Mouse (Mus musculus): ENCODE data around the gene Kalrn. TPM values are rescaled to one million over a fixed set of nuclear protein-coding genes. Genes with fewer than 3 reads are reported as not detected.

The Kalrn gene
- total RNA-seq, 2 experiments from 2014 or later, result 22.6 to 24.6 TPM

GRCm38 (mm10) chr16:34560411-34560810 is 12.9 kb downstream of the Kalrn start:
- DNase-seq (ENCODE audit: low spot score in 2 of 2), result no peak

- DNase-seq (ENCODE audit: low spot score in 2 of 2), result no peak
These were observed 15.4 kb downstream of the Kalrn start for GRCm38 (mm10) chr16:34557891-34558290.

GRCm38 (mm10) chr16:34552731-34553130 is 20.6 kb downstream of the Kalrn start:
- DNase-seq (ENCODE audit: low spot score in 2 of 2), result no peak

GRCm38 (mm10) chr16:34549470-34549999 is 23.8 kb downstream of the Kalrn start:
- DNase-seq (ENCODE audit: low spot score in 2 of 2), result no peak

DNA sequence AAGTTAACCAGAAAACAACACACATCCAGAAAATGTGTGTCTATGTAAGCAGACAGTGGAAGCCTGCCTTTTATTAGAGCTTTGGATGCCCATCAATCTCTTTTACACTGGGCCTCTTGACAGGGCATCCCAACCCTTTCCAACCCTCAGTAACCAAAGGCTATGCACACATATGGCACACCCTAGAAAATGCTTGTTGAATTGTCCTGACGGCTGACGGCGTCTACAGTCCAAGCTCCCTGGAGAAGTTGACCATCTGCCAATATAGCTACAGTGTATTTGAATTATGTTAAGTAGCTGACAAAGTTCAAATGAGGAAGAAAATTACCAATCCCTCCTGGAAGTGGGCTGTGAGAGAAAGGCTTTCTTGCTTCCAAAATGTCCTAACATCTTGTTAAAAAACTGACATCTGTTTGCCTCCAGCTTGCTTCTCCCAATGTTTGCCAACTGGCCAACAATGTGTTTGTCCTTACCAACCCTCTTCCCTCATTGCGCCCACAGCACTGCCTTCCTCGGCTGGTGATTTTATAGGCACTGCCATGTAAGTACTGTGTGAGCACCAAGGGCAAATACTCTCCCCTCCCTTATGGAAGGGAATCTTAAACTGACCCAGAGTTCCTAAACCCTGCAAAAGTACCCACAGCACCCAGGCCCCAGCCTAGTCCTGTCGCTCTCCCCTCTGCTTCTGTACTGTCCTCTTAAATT is 26.4 kb downstream of the Kalrn start:
- DNase-seq (ENCODE audit: low spot score in 2 of 2), result no peak

GRCm38 (mm10) chr16:34543754-34544153 is 29.6 kb downstream of the Kalrn start:
- no peak for DNase-seq (ENCODE audit: low spot score in 2 of 2)

DNA sequence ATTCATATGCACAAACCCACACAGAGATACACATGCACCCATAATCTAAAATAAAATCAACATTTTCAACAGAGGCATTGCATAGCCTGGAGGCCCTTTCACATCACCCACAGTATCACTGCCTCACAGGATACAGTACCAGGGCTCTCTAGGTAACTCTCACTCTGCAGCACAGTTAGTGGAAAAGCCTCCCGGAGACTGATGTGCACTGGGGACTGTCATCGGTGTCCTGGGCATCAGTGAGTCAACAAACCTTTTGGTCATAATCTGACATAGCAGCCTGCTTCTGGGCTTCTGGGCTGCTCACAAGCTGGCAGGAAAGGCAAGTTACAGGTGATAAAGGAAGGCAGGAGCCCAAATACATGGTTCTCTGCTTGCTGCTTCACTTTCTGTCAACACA is 31.0 kb downstream of the Kalrn start:
- DNase-seq (ENCODE audit: low spot score in 2 of 2), result no peak

GRCm38 (mm10) chr16:34538679-34539185 is 34.6 kb downstream of the Kalrn start:
- DNase-seq (ENCODE audit: low spot score in 2 of 2), result no peak

DNA sequence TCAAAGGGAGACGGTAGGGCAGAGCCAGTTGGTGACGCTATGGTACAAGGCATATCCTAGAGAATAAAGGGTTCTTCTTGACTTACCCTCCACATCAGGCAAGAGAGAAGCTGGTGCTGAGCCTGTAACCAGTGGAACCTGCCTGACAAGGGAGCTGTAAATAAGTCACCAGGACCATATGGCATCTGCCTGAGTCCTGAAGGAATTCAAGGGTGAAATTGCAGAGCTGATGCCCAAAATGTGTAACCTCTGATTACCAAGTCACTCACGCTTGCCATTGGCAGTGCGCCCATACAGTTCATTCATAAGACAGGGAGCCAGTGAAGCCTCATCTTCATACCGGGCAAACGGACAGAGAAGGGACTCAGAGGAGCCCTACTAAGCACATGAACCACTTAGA is 37.0 kb downstream of the Kalrn start:
- DNase-seq (ENCODE audit: low spot score in 2 of 2), result no peak

DNA sequence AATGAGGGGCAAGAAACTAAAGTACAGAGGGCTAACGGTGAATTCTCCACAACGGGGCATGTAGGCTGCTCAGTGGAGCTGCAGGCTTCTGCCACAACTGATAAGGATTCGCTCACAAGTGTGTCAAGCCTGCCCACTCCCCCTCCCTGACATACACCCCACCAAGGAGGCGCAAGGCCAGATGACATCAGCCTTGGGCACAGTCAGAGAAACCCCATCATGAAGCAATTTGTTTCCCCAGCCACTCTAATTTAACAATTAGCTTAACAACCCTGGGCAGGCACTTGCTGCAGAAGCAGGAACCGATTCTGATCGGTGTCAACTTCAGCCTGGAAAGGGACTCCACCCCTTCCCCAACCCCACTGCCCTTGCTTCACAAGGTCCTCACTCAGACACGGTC is 38.2 kb downstream of the Kalrn start:
- no peak for DNase-seq (ENCODE audit: low spot score in 2 of 2)

DNA sequence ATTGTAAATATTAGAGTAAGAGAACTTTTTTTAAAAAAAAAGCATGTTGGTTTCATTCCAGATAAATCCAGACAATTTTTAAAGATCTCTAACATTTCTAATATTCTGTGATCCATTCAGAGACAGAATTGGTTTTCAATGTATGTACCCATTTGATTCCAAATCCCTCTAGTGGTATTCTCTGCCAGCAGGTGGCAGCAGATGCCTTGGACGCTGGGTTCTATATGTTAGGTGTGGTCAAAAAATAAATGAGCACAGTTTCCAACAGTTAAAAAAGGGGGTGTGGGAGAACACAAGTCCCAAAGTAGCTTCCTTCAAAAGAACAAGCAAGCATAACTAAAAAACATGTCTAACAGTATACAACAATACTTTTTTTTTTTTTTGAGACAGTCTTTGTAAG is 41.8 kb downstream of the Kalrn start:
- DNase-seq (ENCODE audit: low spot score in 2 of 2), result peak in 1 of 2 experiments; percentile 33

GRCm38 (mm10) chr16:34530029-34530428 is 43.3 kb downstream of the Kalrn start:
- DNase-seq (ENCODE audit: low spot score in 2 of 2), result no peak

DNA sequence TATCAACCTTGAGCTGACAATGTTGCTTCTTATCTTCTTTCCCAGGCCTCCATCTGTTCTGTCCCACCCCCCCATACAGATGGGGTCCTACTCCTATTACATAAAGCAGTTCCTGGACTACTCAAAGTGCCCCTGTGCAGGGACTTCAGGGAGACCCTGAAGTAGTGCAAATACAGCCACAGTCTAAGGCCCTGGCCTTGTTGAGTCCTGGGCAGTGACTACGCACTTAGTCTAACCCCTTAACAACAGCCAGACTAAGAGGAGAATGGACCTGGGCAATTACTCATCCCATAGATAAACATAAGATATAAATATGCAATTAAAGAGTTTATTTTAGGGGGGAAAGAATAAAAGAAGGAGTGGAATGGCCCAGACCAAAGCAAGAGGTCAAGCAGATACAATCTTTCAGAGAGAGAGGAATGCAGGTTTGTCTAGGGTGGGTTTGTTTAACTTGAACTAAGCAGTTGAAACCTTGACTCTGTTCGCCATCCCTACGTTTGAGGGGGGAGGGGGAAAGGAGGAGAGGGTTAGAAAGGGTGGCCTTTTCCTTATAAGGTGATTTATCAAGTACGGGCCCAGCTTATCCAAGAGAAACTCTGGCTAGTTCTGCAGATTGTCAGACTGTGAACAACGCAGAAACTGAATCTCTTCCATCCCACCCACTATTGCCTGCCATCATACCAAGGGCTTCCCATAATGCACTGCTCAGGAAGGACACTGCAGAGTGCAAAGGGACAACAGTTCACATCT is 44.9 kb downstream of the Kalrn start:
- DNase-seq (ENCODE audit: low spot score in 2 of 2), result no peak

GRCm38 (mm10) chr16:34526378-34526777 is 47.0 kb downstream of the Kalrn start:
- DNase-seq (ENCODE audit: low spot score in 2 of 2), result no peak

GRCm38 (mm10) chr16:34525866-34526265 is 47.5 kb downstream of the Kalrn start:
- DNase-seq (ENCODE audit: low spot score in 2 of 2), result no peak

- DNase-seq (ENCODE audit: low spot score in 2 of 2), result no peak
These were observed 48.1 kb downstream of the Kalrn start for GRCm38 (mm10) chr16:34525205-34525604.

GRCm38 (mm10) chr16:34521061-34521460 is 52.3 kb downstream of the Kalrn start:
- no peak for DNase-seq (ENCODE audit: low spot score in 2 of 2)

GRCm38 (mm10) chr16:34516891-34517398 is 56.4 kb downstream of the Kalrn start:
- DNase-seq (ENCODE audit: low spot score in 2 of 2), result no peak

- no peak for DNase-seq (ENCODE audit: low spot score in 2 of 2)
These were observed 57.8 kb downstream of the Kalrn start for GRCm38 (mm10) chr16:34515485-34515884.

GRCm38 (mm10) chr16:34513956-34514593 is 59.3 kb downstream of the Kalrn start:
- no peak for DNase-seq (ENCODE audit: low spot score in 2 of 2)

GRCm38 (mm10) chr16:34512326-34512725 is 61.0 kb downstream of the Kalrn start:
- DNase-seq (ENCODE audit: low spot score in 2 of 2), result no peak

- no peak for DNase-seq (ENCODE audit: low spot score in 2 of 2)
These were observed 65.2 kb downstream of the Kalrn start for GRCm38 (mm10) chr16:34508125-34508524.
